Mouse (Mus musculus) layer of hippocampus, postnatal 14 days (tissue): ENCODE results near the gene Lig4. TPM values are rescaled to one million over a fixed set of nuclear protein-coding genes. Genes with fewer than 3 reads are reported as not detected.

Experiments used
- DNase-seq, 2 experiments: peaks; one replicate each; pipeline ENCODE4 v3.0.0; 2021 to 2022; ENCODE audit warnings: low spot score in 2 of 2, mixed read lengths in 1 of 2
- long read RNA-seq, 2 experiments: library from polyadenylated mRNA; stranded (forward); transcript quantifications; one replicate each; pipeline ENCODE4 v2.0.0; 2021
- total RNA-seq, 2 experiments: library from RNA; stranded (reverse); gene quantifications; 2 replicates each; pipeline ENCODE4 v1.2.3; 2021

Gene Lig4
- total RNA-seq: 10 to 100 TPM; 10.8 to 10.9 TPM
- long read RNA-seq, experiment 1, full-length matches to known transcripts: 2 of 2 reads
- long read RNA-seq, experiment 1, partial matches to known transcripts: 0 of 2 reads
- long read RNA-seq, experiment 1, other reads (novel, unspliced or antisense): 0 of 2 reads
- long read RNA-seq, experiment 2, full-length matches to known transcripts: 3 of 3 reads
- long read RNA-seq, experiment 2, partial matches to known transcripts: 0 of 3 reads
- long read RNA-seq, experiment 2, other reads (novel, unspliced or antisense): 0 of 3 reads

GRCm38 (mm10) chr8:9977573-9978314 is at the start of gene Lig4, which contains the start of gene Abhd13:
Lig4 (minus strand) TSS chr8:9977686.
Abhd13 (plus strand) TSS chr8:9977707.
- DNase-seq: peak; percentile 99

- peak in 1 of 2 experiments; percentile 40 for DNase-seq
Observed at GRCm38 (mm10) chr8:10017231-10017630, 39.7 kb upstream of the Lig4 start.

- DNase-seq: no peak
Observed at GRCm38 (mm10) chr8:10016252-10016651, 38.8 kb upstream of the Lig4 start.

GRCm38 (mm10) chr8:10007660-10008028 is 30.2 kb upstream of the Lig4 start:
- no peak for DNase-seq

GRCm38 (mm10) chr8:10006986-10007659 is 29.6 kb upstream of the Lig4 start:
- DNase-seq: peak; percentile 16 to 26

GRCm38 (mm10) chr8:10006156-10006985 is 28.9 kb upstream of the Lig4 start, which contains the start of gene Tnfsf13b:
Tnfsf13b (plus strand) TSS chr8:10006467.
- DNase-seq: no peak

- DNase-seq: no peak
Observed at GRCm38 (mm10) chr8:10004115-10004514, 26.6 kb upstream of the Lig4 start.

- DNase-seq: no peak
Observed at GRCm38 (mm10) chr8:9980188-9980587, 2.7 kb upstream of the Lig4 start.

GRCm38 (mm10) chr8:9979746-9980145 is 2.3 kb upstream of the Lig4 start:
- DNase-seq: no peak

GRCm38 (mm10) chr8:9978475-9979230 is 1.2 kb upstream of the Lig4 start:
- peak in 1 of 2 experiments; percentile 5 for DNase-seq

GRCm38 (mm10) chr8:9977016-9977415 is 470 bp downstream of the Lig4 start:
- no peak for DNase-seq

GRCm38 (mm10) chr8:9975898-9976611 is 1.4 kb downstream of the Lig4 start:
- DNase-seq: peak; percentile 98 to 99

- no peak for DNase-seq
Observed at GRCm38 (mm10) chr8:9975276-9975675, 2.2 kb downstream of the Lig4 start.

GRCm38 (mm10) chr8:9971866-9972265 is 5.6 kb downstream of the Lig4 start:
- DNase-seq: no peak

- no peak for DNase-seq
Observed at GRCm38 (mm10) chr8:9959919-9960318, 17.6 kb downstream of the Lig4 start.

GRCm38 (mm10) chr8:9958338-9958737 is 19.1 kb downstream of the Lig4 start:
- DNase-seq: no peak

- no peak for DNase-seq
Observed at GRCm38 (mm10) chr8:9949134-9949890, 28.2 kb downstream of the Lig4 start.

- DNase-seq: no peak
Observed at GRCm38 (mm10) chr8:9935574-9935973, 41.9 kb downstream of the Lig4 start.
